Mouse (Mus musculus): ENCODE results near the gene Myb.

DNA sequence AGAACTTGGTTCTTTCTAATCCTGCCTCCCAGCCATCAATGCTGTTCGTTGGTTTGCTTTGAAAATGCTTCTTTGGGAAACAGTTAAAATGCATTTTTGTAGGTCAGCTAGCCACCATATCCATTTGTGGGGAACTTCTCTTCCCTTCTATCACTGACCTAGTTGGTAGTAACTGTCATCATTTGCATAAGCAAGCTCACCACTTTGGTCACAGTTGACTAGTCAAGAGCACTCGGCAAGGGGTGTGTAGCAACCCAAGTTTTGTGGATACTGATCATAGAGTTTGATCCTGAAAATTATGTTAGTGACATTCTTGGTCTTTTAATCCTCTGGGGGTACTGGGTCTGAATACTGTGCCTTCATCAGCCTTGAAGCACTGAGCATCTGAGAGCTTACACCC lies 48.1 kb downstream of the Myb start:
- TF ChIP-seq POLR2A (IDR thresholded peaks at IDR 0.05; ENCODE audit: low read depth, low read length) = no peak
- no peak for TF ChIP-seq CTCF (IDR thresholded peaks at IDR 0.05; ENCODE audit: borderline replicate concordance, insufficient read depth, low read length)
